Comparison of ENCODE assay signal across 8 mouse cellular contexts in the genomic region with DNA sequence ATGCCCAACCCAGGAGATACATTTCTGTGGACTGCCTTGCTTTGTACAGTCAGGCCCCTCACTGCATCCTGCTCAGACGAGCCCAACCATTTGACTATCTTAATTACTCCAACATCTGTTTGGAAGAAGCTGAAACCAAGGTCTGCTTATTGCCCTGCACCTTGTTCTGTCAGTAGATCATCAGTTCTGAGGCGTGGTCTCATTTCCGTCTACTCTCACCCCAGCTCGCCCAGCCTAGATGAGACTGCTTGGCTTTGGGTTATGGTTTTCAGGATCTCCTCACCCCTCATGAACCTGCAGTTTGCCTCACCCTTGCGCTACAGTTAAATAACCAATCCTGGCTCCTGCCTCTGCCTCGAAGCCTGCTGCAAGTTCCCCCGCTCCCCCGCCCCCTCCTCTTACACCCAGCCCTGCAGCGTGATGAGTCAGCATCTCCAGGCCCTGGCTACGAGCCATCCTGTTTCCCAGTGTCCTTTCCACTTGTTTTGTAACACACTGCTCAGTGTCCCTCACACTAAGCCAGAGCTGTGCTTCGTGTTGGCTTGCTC.
DNase-seq lines count a peak whose midpoint lies in the region; TF ChIP-seq lines count a peak whose summit lies in the region.

No protein-coding gene starts in this region.

- DNase-seq in NIH3T3 (ENCODE audit: low read depth), result peak; percentile 96
- peak; percentile 92 to 93 for DNase-seq in cerebellum, postnatal 10 days
- peak; percentile 69 to 93 for DNase-seq in frontal cortex, adult 2 months (ENCODE audit: extremely low spot score in 1 of 2, low spot score in 1 of 2)
- DNase-seq in heart, postnatal 4 days, result peak; percentile 94
- DNase-seq in layer of hippocampus, adult 8-10 months (ENCODE audit: low spot score in 2 of 2), result peak; percentile 80 to 87
- peak; percentile 61 for DNase-seq in lung, adult 2 months
- peak; percentile 44 for DNase-seq in ovary, postnatal 10 days (ENCODE audit: low spot score)
- DNase-seq in yolk sac, embryonic 10.5 days (ENCODE audit: low spot score), result peak; percentile 79

- no peak for TF ChIP-seq POLR2A in lung, adult 2 months (IDR thresholded peaks at IDR 0.05; ENCODE audit: borderline replicate concordance, extremely low read depth, low read depth, low read length)

- no peak overlapping the region for H3K4me3 ChIP-seq in lung, adult 2 months (replicated peaks; ENCODE audit: extremely low read depth, low read depth, low read length)

- TF ChIP-seq CTCF in lung, adult 2 months (IDR thresholded peaks at IDR 0.05; ENCODE audit: insufficient read depth, low read length), result no peak

- H3K4me1 ChIP-seq in lung, adult 2 months (ENCODE audit: control insufficient read depth, insufficient read depth, low read length), result peaks cover 12% of the 10 kb centered on the region

- WGBS in lung, adult 2 months, result 18% methylated on average over 11 of the region's 11 CpGs

Comparison
In these comparisons a context has a peak if more than half of its experiments do, and no peak if none do; other contexts are left out.
1. DNase-seq: peak in every context shown above with its lines; median percentile 96 in NIH3T3; 94 in heart, postnatal 4 days; 92 in cerebellum, postnatal 10 days; 84 in layer of hippocampus, adult 8-10 months; 81 in frontal cortex, adult 2 months; 79 in yolk sac, embryonic 10.5 days; 61 in lung, adult 2 months; 44 in ovary, postnatal 10 days.